Mouse (Mus musculus) stomach, postnatal 0 days (tissue): ENCODE measurements at regions not wholly inside any gene's neighbourhood (a gene's known extent, or its start where the extent isn't known, plus 50 kb on each side); places are given as distances from the start of the nearest gene placed in this dataset.

Experiments
- CTCF ChIP-seq: IDR thresholded peaks from 2 replicates; pipeline ENCODE4 v1.5.1; 2016; ENCODE audit warnings: antibody characterized with exemption, low read depth, mild to moderate bottlenecking, moderate library complexity
- EP300 ChIP-seq: optimal IDR thresholded peaks from 2 replicates; pipeline ENCODE3; 2016; ENCODE audit warnings: antibody characterized with exemption

- TF ChIP-seq EP300 = no peak
- TF ChIP-seq CTCF = no peak
These were observed 365.1 kb upstream of the Auts2 start for GRCm38 (mm10) chr5:132908220-132908619.
